20 mouse cellular contexts compared by ENCODE assay signal in the genomic region with DNA sequence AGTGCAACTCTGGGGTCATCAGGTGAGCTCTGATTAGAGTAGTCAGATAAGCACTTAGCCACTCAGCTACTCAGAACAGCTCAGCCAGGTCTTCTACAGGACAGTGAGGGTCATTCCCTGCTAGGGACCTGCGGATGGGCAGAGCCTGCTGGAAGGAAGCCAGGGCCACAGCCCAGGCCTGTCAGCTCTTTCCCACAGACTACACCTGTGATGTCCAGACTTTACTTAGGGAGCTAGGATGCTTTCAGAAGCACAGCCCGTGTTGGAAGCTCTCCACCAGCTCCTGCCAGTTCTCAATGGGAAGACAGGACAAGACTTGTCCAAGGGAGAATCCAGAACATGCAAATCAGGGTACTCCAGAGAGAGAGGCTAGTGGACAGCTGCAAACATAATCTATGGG. TPM values are rescaled to one million over a fixed set of nuclear protein-coding genes. Genes with fewer than 3 reads are reported as not detected.
A peak's percentile ranks its signal among the peaks of the same experiment; 100 is the strongest.
DNase-seq lines count a peak whose midpoint lies in the region; ATAC-seq and TF ChIP-seq lines count a peak whose summit lies in the region.
"Had no signal": no experiment of that assay in that cellular context is flagged by ENCODE, and none has a peak within 500 bp of the region (broad histone marks: within the 10 kb centered on the region; RNA-seq: fewer than 3 reads in every experiment).

No protein-coding gene starts in this region.

- H3K27ac ChIP-seq in heart, postnatal 0 days (ENCODE audit: low read depth), result 0 out of 2 replicates have a peak overlapping the region, but pooled peaks have one; percentile 18
- peak overlapping the region; percentile 86 for H3K27ac ChIP-seq in lung, embryonic 16.5 days (ENCODE audit: low read length)
- H3K27ac ChIP-seq in intestine, postnatal 0 days (ENCODE audit: low read depth, low read length), result peak overlapping the region; percentile 21; the same call in 1 of the 2 replicates
- H3K27ac ChIP-seq in stomach, embryonic 14.5 days (ENCODE audit: low read length), result peak overlapping the region; percentile 58
- H3K27ac ChIP-seq in forebrain, postnatal 0 days (ENCODE audit: low read depth, low read length), result no peak overlapping the region
- no peak overlapping the region for H3K27ac ChIP-seq in kidney, adult 2 months (ENCODE audit: insufficient read depth, low read depth, low read length)
- H3K27ac ChIP-seq: hindbrain, embryonic 13.5 days; liver, embryonic 15.5 days had no signal

- no peaks in the 10 kb centered on the region for H3K36me3 ChIP-seq in heart, postnatal 0 days (replicated peaks; ENCODE audit: control insufficient read depth, insufficient read depth, low read length)
- H3K36me3 ChIP-seq in lung, embryonic 16.5 days (ENCODE audit: control insufficient read depth, insufficient read depth, low read length), result no peaks in the 10 kb centered on the region
- no peaks in the 10 kb centered on the region for H3K36me3 ChIP-seq in intestine, postnatal 0 days (ENCODE audit: control insufficient read depth, insufficient read depth)
- H3K36me3 ChIP-seq in stomach, embryonic 14.5 days (ENCODE audit: control insufficient read depth, insufficient read depth, low read length), result no peaks in the 10 kb centered on the region
- no peaks in the 10 kb centered on the region for H3K36me3 ChIP-seq in forebrain, postnatal 0 days (ENCODE audit: insufficient read depth)
- H3K36me3 ChIP-seq in kidney, adult 2 months (ENCODE audit: control insufficient read depth, insufficient read depth, low read length), result no peaks in the 10 kb centered on the region
- H3K36me3 ChIP-seq: embryonic facial prominence, embryonic 10.5 days; heart, embryonic 13.5 days; hindbrain, embryonic 13.5 days; liver, embryonic 15.5 days had no signal

- TF ChIP-seq CTCF in heart, postnatal 0 days (IDR thresholded peaks at IDR 0.05; ENCODE audit: low read depth), result no peak
- TF ChIP-seq CTCF in intestine, postnatal 0 days (IDR thresholded peaks at IDR 0.05; ENCODE audit: low read depth), result no peak
- no peak for TF ChIP-seq CTCF in forebrain, postnatal 0 days (IDR thresholded peaks at IDR 0.05; ENCODE audit: low read depth)
- no peak for TF ChIP-seq CTCF in kidney, adult 2 months (conservative IDR thresholded peaks at IDR 0.05; ENCODE audit: insufficient read depth, insufficient read length, low read depth, low read length)

- WGBS in heart, postnatal 0 days, result 59% methylated on average over 2 of the region's 2 CpGs
- WGBS in lung, embryonic 16.5 days, result 43% methylated on average over 2 of the region's 2 CpGs
- 59% methylated on average over 2 of the region's 2 CpGs for WGBS in intestine, postnatal 0 days
- 57% methylated on average over 2 of the region's 2 CpGs for whole genome bisulfite sequencing in stomach, embryonic 14.5 days
- WGBS in forebrain, postnatal 0 days, result 74% methylated on average over 2 of the region's 2 CpGs
- 53% methylated on average over 2 of the region's 2 CpGs for WGBS in kidney, adult 2 months

- TF ChIP-seq POLR2A in kidney, adult 2 months (IDR thresholded peaks at IDR 0.05; ENCODE audit: low read depth, low read length), result no peak

- ATAC-seq in heart, postnatal 0 days (ENCODE audit: insufficient read depth, low read depth), result no peak
- ATAC-seq in lung, embryonic 16.5 days (ENCODE audit: low read depth), result no peak
- ATAC-seq in intestine, postnatal 0 days, result no peak
- ATAC-seq in stomach, embryonic 14.5 days (ENCODE audit: insufficient number of reproducible peaks, insufficient read depth, low FRiP score, low read depth), result no peak
- ATAC-seq in forebrain, postnatal 0 days, result no peak
- ATAC-seq: CD4-positive, CD25-positive, alpha-beta regulatory T cell, adult 4 months; forebrain, embryonic 16.5 days had no signal

- H3K4me1 ChIP-seq in heart, postnatal 0 days (ENCODE audit: control insufficient read depth, insufficient read depth), result peaks cover 31% of the 10 kb centered on the region
- H3K4me1 ChIP-seq in lung, embryonic 16.5 days (replicated peaks; ENCODE audit: control insufficient read depth, insufficient read depth, low read length), result peaks cover 58% of the 10 kb centered on the region
- H3K4me1 ChIP-seq in intestine, postnatal 0 days (replicated peaks; ENCODE audit: control insufficient read depth, insufficient read depth, low read length), result peaks cover 25% of the 10 kb centered on the region
- peaks cover 43% of the 10 kb centered on the region for H3K4me1 ChIP-seq in stomach, embryonic 14.5 days (ENCODE audit: control insufficient read depth, insufficient read depth, low read length)
- H3K4me1 ChIP-seq in forebrain, postnatal 0 days (ENCODE audit: insufficient read depth), result peaks cover 8% of the 10 kb centered on the region
- H3K4me1 ChIP-seq in kidney, adult 2 months (ENCODE audit: control insufficient read depth, insufficient read depth, low read length), result peaks cover 15% of the 10 kb centered on the region

- no peak for DNase-seq in heart, postnatal 0 days (ENCODE audit: low spot score)
- DNase-seq in heart, adult 8-10 months (ENCODE audit: low spot score), result no peak
- no peak for DNase-seq in lung, postnatal 10 days
- DNase-seq in forebrain, postnatal 0 days, result no peak
- DNase-seq in kidney, adult 2 months, result no peak
- DNase-seq: cerebellum, adult 9-11 months; midbrain, embryonic 14.5 days; thymus, postnatal 36 days had no signal

- TF ChIP-seq EP300 in heart, postnatal 0 days (IDR thresholded peaks at IDR 0.05; ENCODE audit: low read depth), result no peak

- no peak overlapping the region for H3K4me2 ChIP-seq in heart, postnatal 0 days (ENCODE audit: low read depth, low read length)
- H3K4me2 ChIP-seq in lung, embryonic 16.5 days (ENCODE audit: low read depth, low read length), result 0 out of 2 replicates have a peak overlapping the region, but pooled peaks have one; percentile 10
- H3K4me2 ChIP-seq in intestine, postnatal 0 days (replicated peaks; ENCODE audit: low read depth), result peak overlapping the region; percentile 48
- 0 out of 2 replicates have a peak overlapping the region, but pooled peaks have one; percentile 7 for H3K4me2 ChIP-seq in stomach, embryonic 14.5 days (replicated peaks; ENCODE audit: low read depth, low read length)
- H3K4me2 ChIP-seq in forebrain, postnatal 0 days (ENCODE audit: low read depth), result no peak overlapping the region
- H3K4me2 ChIP-seq: heart, embryonic 13.5 days; hindbrain, embryonic 13.5 days had no signal

- no peak overlapping the region for H3K9ac ChIP-seq in heart, postnatal 0 days (replicated peaks; ENCODE audit: low read depth, low read length)
- H3K9ac ChIP-seq in lung, embryonic 16.5 days (ENCODE audit: low read length), result peak overlapping the region; percentile 31; the same call in 1 of the 2 replicates
- no peak overlapping the region for H3K9ac ChIP-seq in intestine, postnatal 0 days (ENCODE audit: low read depth, low read length)
- no peak overlapping the region for H3K9ac ChIP-seq in stomach, embryonic 14.5 days (replicated peaks; ENCODE audit: low read depth, low read length)
- no peak overlapping the region for H3K9ac ChIP-seq in forebrain, postnatal 0 days
- H3K9ac ChIP-seq: heart, embryonic 13.5 days; hindbrain, embryonic 13.5 days; liver, embryonic 15.5 days had no signal

- no peaks in the 10 kb centered on the region for H3K27me3 ChIP-seq in heart, postnatal 0 days (ENCODE audit: control insufficient read depth, insufficient read depth, low read length)
- no peaks in the 10 kb centered on the region for H3K27me3 ChIP-seq in lung, embryonic 16.5 days (ENCODE audit: control insufficient read depth, insufficient read depth, low read depth, low read length)
- H3K27me3 ChIP-seq in intestine, postnatal 0 days (replicated peaks; ENCODE audit: control insufficient read depth, insufficient read depth, low read length), result no peaks in the 10 kb centered on the region
- H3K27me3 ChIP-seq in stomach, embryonic 14.5 days (ENCODE audit: control insufficient read depth, insufficient read depth, low read length), result no peaks in the 10 kb centered on the region
- H3K27me3 ChIP-seq in forebrain, postnatal 0 days (ENCODE audit: insufficient read depth, low read length), result no peaks in the 10 kb centered on the region
- H3K27me3 ChIP-seq in kidney, adult 2 months (replicated peaks; ENCODE audit: control insufficient read depth, insufficient read depth, low read length), result no peaks in the 10 kb centered on the region
- H3K27me3 ChIP-seq: heart, embryonic 13.5 days; hindbrain, embryonic 13.5 days; liver, embryonic 15.5 days had no signal

- no peaks in the 10 kb centered on the region for H3K9me3 ChIP-seq in heart, postnatal 0 days (replicated peaks; ENCODE audit: control insufficient read depth, low read length)
- H3K9me3 ChIP-seq in lung, embryonic 16.5 days (ENCODE audit: control insufficient read depth, low read length), result no peaks in the 10 kb centered on the region
- H3K9me3 ChIP-seq in intestine, postnatal 0 days (ENCODE audit: control insufficient read depth), result no peaks in the 10 kb centered on the region
- H3K9me3 ChIP-seq in stomach, embryonic 14.5 days (ENCODE audit: control insufficient read depth, low read depth, low read length), result no peaks in the 10 kb centered on the region
- H3K9me3 ChIP-seq in forebrain, postnatal 0 days (ENCODE audit: low read length), result no peaks in the 10 kb centered on the region
- H3K9me3 ChIP-seq: embryonic facial prominence, embryonic 10.5 days; heart, embryonic 13.5 days; hindbrain, embryonic 13.5 days; liver, embryonic 15.5 days had no signal

- no peak overlapping the region for H3K4me3 ChIP-seq in heart, postnatal 0 days (ENCODE audit: low read depth, low read length)
- no peak overlapping the region for H3K4me3 ChIP-seq in lung, embryonic 16.5 days (ENCODE audit: low read length)
- H3K4me3 ChIP-seq in intestine, postnatal 0 days (ENCODE audit: low read depth, low read length), result no peak overlapping the region
- H3K4me3 ChIP-seq in stomach, embryonic 14.5 days (ENCODE audit: low read depth, low read length), result no peak overlapping the region
- H3K4me3 ChIP-seq in forebrain, postnatal 0 days (ENCODE audit: low read depth, low read length), result no peak overlapping the region
- H3K4me3 ChIP-seq in kidney, adult 2 months (ENCODE audit: insufficient read depth, low read depth, low read length), result no peak overlapping the region
- H3K4me3 ChIP-seq: embryonic facial prominence, embryonic 10.5 days; erythroblast, embryonic 14.5 days; heart, embryonic 13.5 days; hindbrain, embryonic 13.5 days; liver, embryonic 15.5 days had no signal

RNA-seq across cellular contexts. Expression of a gene that starts 26.1 kb away (rescaled TPM):
- total RNA-seq in heart, postnatal 0 days (2014; rRNA removed; ENCODE audit: low replicate concordance), result 18.2 TPM in 2 replicates
- 9.9 and 11.2 TPM in 2 replicates for polyA plus RNA-seq in heart, postnatal 0 days (2015; fragmentation: Nextera tagmentation; extraction: Ambion mirVana)
- 10 to 100 TPM; 16.7 to 20.8 (median 18.6) TPM for total RNA-seq in heart, adult 8-10 months (2022)
- polyA plus RNA-seq in lung, embryonic 16.5 days (2015; fragmentation: Nextera tagmentation; extraction: Ambion mirVana), result 11.3 and 15.9 TPM in 2 replicates
- polyA plus RNA-seq in intestine, postnatal 0 days (2015; fragmentation: Nextera tagmentation; extraction: Ambion mirVana), result 13.6 and 16.7 TPM in 2 replicates
- polyA plus RNA-seq in stomach, embryonic 14.5 days (2014; fragmentation: Nextera tagmentation; extraction: Ambion mirVana), result 20.9 and 23.9 TPM in 2 replicates
- total RNA-seq in forebrain, postnatal 0 days (2014; rRNA removed), result 47.1 and 53.8 TPM in 2 replicates
- 31.7 and 37.6 TPM in 2 replicates for polyA plus RNA-seq in forebrain, postnatal 0 days (2015; fragmentation: Nextera tagmentation; extraction: Ambion mirVana)
- 11.2 and 11.7 TPM in 2 replicates for polyA plus RNA-seq in kidney, adult 2 months (2012; rRNA removed)

RNA-seq across cellular contexts. Expression of a gene that starts 32.8 kb away (rescaled TPM):
- total RNA-seq in heart, postnatal 0 days (2014; rRNA removed; ENCODE audit: low replicate concordance), result 727 and 889 TPM in 2 replicates
- polyA plus RNA-seq in heart, postnatal 0 days (2015; fragmentation: Nextera tagmentation; extraction: Ambion mirVana), result 3,038 and 3,095 TPM in 2 replicates
- 1,000 to 10,000 TPM; 1,302 to 1,352 (median 1,330) TPM for total RNA-seq in heart, adult 8-10 months (2022)
- polyA plus RNA-seq in lung, embryonic 16.5 days (2015; fragmentation: Nextera tagmentation; extraction: Ambion mirVana), result 621 and 663 TPM in 2 replicates
- polyA plus RNA-seq in intestine, postnatal 0 days (2015; fragmentation: Nextera tagmentation; extraction: Ambion mirVana), result 1,268 and 1,348 TPM in 2 replicates
- 681 and 750 TPM in 2 replicates for polyA plus RNA-seq in stomach, embryonic 14.5 days (2014; fragmentation: Nextera tagmentation; extraction: Ambion mirVana)
- 313 and 545 TPM in 2 replicates for total RNA-seq in forebrain, postnatal 0 days (2014; rRNA removed)
- 765 and 965 TPM in 2 replicates for polyA plus RNA-seq in forebrain, postnatal 0 days (2015; fragmentation: Nextera tagmentation; extraction: Ambion mirVana)
- polyA plus RNA-seq in kidney, adult 2 months (2012; rRNA removed), result 91.8 and 126 TPM in 2 replicates

RNA-seq across cellular contexts. Expression of a gene that starts 37.4 kb away (rescaled TPM):
- 0.04 TPM in 1 of 2 replicates, not detected in the other for total RNA-seq in heart, postnatal 0 days (2014; rRNA removed; ENCODE audit: low replicate concordance)
- 0.11 and 0.27 TPM in 2 replicates for polyA plus RNA-seq in heart, postnatal 0 days (2015; fragmentation: Nextera tagmentation; extraction: Ambion mirVana)
- under 1 TPM; 0.05 to 0.50 (median 0.29) TPM for total RNA-seq in heart, adult 8-10 months (2022)
- 0.18 and 0.23 TPM in 2 replicates for polyA plus RNA-seq in lung, embryonic 16.5 days (2015; fragmentation: Nextera tagmentation; extraction: Ambion mirVana)
- 0.04 TPM in 1 of 2 replicates, not detected in the other for polyA plus RNA-seq in intestine, postnatal 0 days (2015; fragmentation: Nextera tagmentation; extraction: Ambion mirVana)
- 0.22 TPM in 1 of 2 replicates, not detected in the other for polyA plus RNA-seq in stomach, embryonic 14.5 days (2014; fragmentation: Nextera tagmentation; extraction: Ambion mirVana)
- 0.29 and 0.54 TPM in 2 replicates for total RNA-seq in forebrain, postnatal 0 days (2014; rRNA removed)
- 0.23 and 0.35 TPM in 2 replicates for polyA plus RNA-seq in forebrain, postnatal 0 days (2015; fragmentation: Nextera tagmentation; extraction: Ambion mirVana)
- polyA plus RNA-seq in kidney, adult 2 months (2012; rRNA removed), result 0.07 TPM in 1 of 2 replicates, not detected in the other
- total RNA-seq: gastrocnemius, postnatal 36 days had no signal
- polyA plus RNA-seq: adrenal gland, adult 2 months; CD4-positive, CD25-positive, alpha-beta regulatory T cell, adult 4 months; erythroblast, embryonic 14.5 days had no signal

RNA-seq across cellular contexts. Expression of a gene that starts 47.1 kb away (rescaled TPM):
- not detected in 2 replicates for total RNA-seq in heart, postnatal 0 days (2014; rRNA removed; ENCODE audit: low replicate concordance)
- 0.55 and 0.77 TPM in 2 replicates for polyA plus RNA-seq in heart, postnatal 0 days (2015; fragmentation: Nextera tagmentation; extraction: Ambion mirVana)
- under 1 TPM; 0.29 to 0.41 (median 0.33) TPM for total RNA-seq in heart, adult 8-10 months (2022)
- not detected in 2 replicates for polyA plus RNA-seq in lung, embryonic 16.5 days (2015; fragmentation: Nextera tagmentation; extraction: Ambion mirVana)
- not detected in 2 replicates for polyA plus RNA-seq in intestine, postnatal 0 days (2015; fragmentation: Nextera tagmentation; extraction: Ambion mirVana)
- not detected in 2 replicates for polyA plus RNA-seq in stomach, embryonic 14.5 days (2014; fragmentation: Nextera tagmentation; extraction: Ambion mirVana)
- 0.31 and 0.33 TPM in 2 replicates for total RNA-seq in forebrain, postnatal 0 days (2014; rRNA removed)
- polyA plus RNA-seq in forebrain, postnatal 0 days (2015; fragmentation: Nextera tagmentation; extraction: Ambion mirVana), result 0.30 and 0.94 TPM in 2 replicates
- polyA plus RNA-seq in kidney, adult 2 months (2012; rRNA removed), result not detected in 2 replicates
- total RNA-seq: adrenal gland, adult 2 months; gastrocnemius, postnatal 36 days had no signal
- polyA plus RNA-seq: adrenal gland, adult 2 months; CD4-positive, CD25-positive, alpha-beta regulatory T cell, adult 4 months; embryonic facial prominence, embryonic 10.5 days; erythroblast, embryonic 14.5 days; forebrain, embryonic 16.5 days; hindbrain, embryonic 13.5 days; liver, embryonic 15.5 days; midbrain, embryonic 14.5 days had no signal

Comparison
In these comparisons a context has a peak if more than half of its experiments do, and no peak if none do; other contexts are left out.
1. H3K27ac ChIP-seq: peak in heart, postnatal 0 days (single experiment), lung, embryonic 16.5 days (single experiment), intestine, postnatal 0 days (single experiment) and stomach, embryonic 14.5 days (single experiment); none in forebrain, postnatal 0 days (single experiment) and kidney, adult 2 months (single experiment).
2. H3K4me2 ChIP-seq: peak in lung, embryonic 16.5 days (single experiment), intestine, postnatal 0 days (single experiment) and stomach, embryonic 14.5 days (single experiment); none in heart, postnatal 0 days (single experiment) and forebrain, postnatal 0 days (single experiment).